Mouse (Mus musculus) ES-Bruce4 (cell line): Measurements from ENCODE around the gene Mob3a. TPM values are rescaled to one million over a fixed set of nuclear protein-coding genes. Genes with fewer than 3 reads are reported as not detected.
A peak's percentile ranks its signal among the peaks of the same experiment; 100 is the strongest.

Experiments
- H3K27ac ChIP-seq: 2 replicates; pipeline ENCODE4 v1.5.1; 2012; ENCODE audit warnings: low read length, inconsistent platforms; ENCODE audit not compliant: insufficient read depth
- H3K27me3 ChIP-seq: 2 replicates; pipeline ENCODE4 v1.6.1; 2012; ENCODE audit warnings: mild to moderate bottlenecking, low read length, inconsistent platforms; ENCODE audit not compliant: control insufficient read depth, poor library complexity, insufficient read depth, severe bottlenecking
- H3K36me3 ChIP-seq: 2 replicates; pipeline ENCODE4 v1.6.1; 2012; ENCODE audit warnings: inconsistent platforms, mild to moderate bottlenecking, low read length, moderate library complexity; ENCODE audit not compliant: control insufficient read depth, poor library complexity, insufficient read depth, severe bottlenecking
- H3K4me1 ChIP-seq: one replicate; pipeline ENCODE4 v1.8.1; 2011; ENCODE audit warnings: low read length; ENCODE audit not compliant: control insufficient read depth, insufficient read depth
- H3K4me3 ChIP-seq: 2 replicates; pipeline ENCODE4 v1.5.1; 2011; ENCODE audit warnings: low read depth, mild to moderate bottlenecking, low read length
- H3K9ac ChIP-seq: 2 replicates; pipeline ENCODE4 v1.6.1; 2012; ENCODE audit warnings: low read depth, mild to moderate bottlenecking, inconsistent platforms; ENCODE audit not compliant: poor library complexity, severe bottlenecking
- H3K9me3 ChIP-seq: replicated peaks from 2 replicates; pipeline ENCODE4 v1.6.1; 2012; ENCODE audit warnings: mild to moderate bottlenecking, low read length, inconsistent platforms; ENCODE audit not compliant: control insufficient read depth, poor library complexity, insufficient read depth, severe bottlenecking
- CTCF ChIP-seq: IDR thresholded peaks from one replicate; pipeline ENCODE4 v1.8.1; 2011; ENCODE audit warnings: low read depth, low read length
- EP300 ChIP-seq: IDR thresholded peaks from 2 replicates; pipeline ENCODE4 v1.6.1; 2011; ENCODE audit warnings: low read depth, low read length; ENCODE audit not compliant: insufficient read depth
- POLR2A ChIP-seq: IDR thresholded peaks from one replicate; pipeline ENCODE4 v1.8.1; 2011; ENCODE audit warnings: low read length; ENCODE audit not compliant: insufficient read depth
- polyA plus RNA-seq: library from polyadenylated mRNA; stranded (reverse); fragments of >200 nt; gene quantifications from 2 replicates; pipeline ENCODE4 v1.2.4, GENCODE M21; 2011; ENCODE audit warnings: low read depth; ENCODE audit not compliant: missing spikeins, insufficient read depth, insufficient read length

Mob3a gene
- polyA plus RNA-seq, 1 experiment: 19.8 TPM

- Histone ChIP-seq H3K27me3 (no peaks in the 10 kb centered on the region), H3K9me3 (no peaks in the 10 kb centered on the region), H3K36me3 (no peaks in the 10 kb centered on the region), H3K27ac (no peak overlapping the region), H3K9ac (peak overlapping the region; percentile 84), H3K4me3 (peak overlapping the region; percentile 87), H3K4me1 (no peaks in the 10 kb centered on the region)
- TF ChIP-seq POLR2A (no peak), CTCF (no peak), EP300 (no peak)
These were observed 39.9 kb upstream of the Mob3a start for GRCm38 (mm10) chr10:80741634-80742179.

GRCm38 (mm10) chr10:80741146-80741545 is 39.4 kb upstream of the Mob3a start:
- TF ChIP-seq CTCF (no peak), POLR2A (no peak), EP300 (no peak)
- H3K4me3 ChIP-seq: peak overlapping the region; percentile 87
- no peaks in the 10 kb centered on the region for H3K27me3 ChIP-seq
- H3K27ac ChIP-seq: no peak overlapping the region
- no peaks in the 10 kb centered on the region for H3K4me1 ChIP-seq
- no peaks in the 10 kb centered on the region for H3K9me3 ChIP-seq
- H3K36me3 ChIP-seq: no peaks in the 10 kb centered on the region
- H3K9ac ChIP-seq: peak overlapping the region; percentile 84

GRCm38 (mm10) chr10:80738657-80739056 is 36.9 kb upstream of the Mob3a start:
- TF ChIP-seq EP300 (no peak), POLR2A (no peak), CTCF (no peak)
- H3K4me1 ChIP-seq: no peaks in the 10 kb centered on the region
- H3K4me3 ChIP-seq: no peak overlapping the region
- peaks cover 9% of the 10 kb centered on the region for H3K36me3 ChIP-seq
- H3K9ac ChIP-seq: no peak overlapping the region
- no peak overlapping the region for H3K27ac ChIP-seq
- H3K27me3 ChIP-seq: no peaks in the 10 kb centered on the region
- no peaks in the 10 kb centered on the region for H3K9me3 ChIP-seq

DNA sequence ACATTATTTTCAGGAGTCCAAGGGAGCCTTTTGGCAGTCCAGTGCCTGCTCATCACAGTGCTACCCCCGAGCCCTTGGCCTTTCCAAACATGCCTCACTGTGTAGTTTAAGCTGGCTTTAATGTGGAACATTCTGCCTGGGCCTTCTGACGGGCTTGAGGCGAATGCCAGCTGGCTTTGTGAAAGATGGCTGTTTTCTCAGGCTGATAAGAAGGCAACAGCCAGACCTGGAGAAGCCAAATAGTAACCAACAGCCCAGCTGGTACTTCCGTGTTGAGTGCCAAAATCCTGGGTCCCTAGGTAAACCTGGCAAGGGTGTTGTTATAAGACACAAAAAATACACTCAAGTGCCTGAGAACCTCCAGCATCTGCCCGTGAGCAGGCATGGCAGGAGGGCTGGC is 35.0 kb upstream of the Mob3a start:
- peaks cover 9% of the 10 kb centered on the region for H3K36me3 ChIP-seq
- H3K4me1 ChIP-seq: no peaks in the 10 kb centered on the region
- H3K27ac ChIP-seq: no peak overlapping the region
- H3K27me3 ChIP-seq: no peaks in the 10 kb centered on the region
- TF ChIP-seq CTCF (no peak), EP300 (no peak), POLR2A (no peak)
- H3K9ac ChIP-seq: no peak overlapping the region
- H3K4me3 ChIP-seq: no peak overlapping the region
- H3K9me3 ChIP-seq: no peaks in the 10 kb centered on the region

DNA sequence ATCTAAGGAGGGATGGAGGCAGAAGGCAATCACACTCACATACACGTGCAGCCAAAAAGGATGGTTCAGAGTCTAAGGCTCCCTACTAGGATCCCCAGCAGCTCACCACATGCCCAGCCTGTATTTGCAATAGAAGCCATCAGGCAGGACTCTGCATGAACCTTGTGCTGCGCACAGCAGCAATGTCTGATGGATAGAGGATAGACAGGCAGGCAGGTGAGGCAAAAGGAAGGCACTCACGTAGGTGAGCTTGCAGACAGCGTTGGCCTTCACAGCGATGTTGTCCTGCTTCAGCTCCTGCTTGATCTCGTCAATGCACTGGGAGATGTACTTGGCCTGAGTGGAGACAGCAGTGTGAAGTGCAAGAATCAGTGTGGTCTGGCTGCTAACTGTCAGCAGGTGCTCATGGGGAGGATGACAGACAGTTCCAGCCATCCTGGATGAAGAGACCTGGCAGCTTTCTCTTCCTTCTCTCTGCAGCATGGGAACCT is 30.9 kb upstream of the Mob3a start:
- H3K9ac ChIP-seq: no peak overlapping the region
- H3K4me1 ChIP-seq: no peaks in the 10 kb centered on the region
- H3K27me3 ChIP-seq: no peaks in the 10 kb centered on the region
- TF ChIP-seq POLR2A (no peak), EP300 (no peak), CTCF (no peak)
- H3K9me3 ChIP-seq: no peaks in the 10 kb centered on the region
- H3K27ac ChIP-seq: no peak overlapping the region
- peaks cover 23% of the 10 kb centered on the region for H3K36me3 ChIP-seq
- H3K4me3 ChIP-seq: no peak overlapping the region

GRCm38 (mm10) chr10:80727369-80728127 is 25.8 kb upstream of the Mob3a start:
- Histone ChIP-seq H3K4me1 (no peaks in the 10 kb centered on the region), H3K27ac (no peak overlapping the region), H3K36me3 (peaks cover 29% of the 10 kb centered on the region), H3K4me3 (no peak overlapping the region), H3K9me3 (no peaks in the 10 kb centered on the region), H3K27me3 (no peaks in the 10 kb centered on the region), H3K9ac (no peak overlapping the region)
- no peak for TF ChIP-seq CTCF
- TF ChIP-seq POLR2A: no peak
- no peak for TF ChIP-seq EP300
